In genomic region chr5:33204284-33204683, GRCm38 (mm10) we compare ENCODE assay signal across 10 mouse cellular contexts. TPM values are rescaled to one million over a fixed set of nuclear protein-coding genes. Genes with fewer than 3 reads are reported as not detected.
DNase-seq lines count a peak whose midpoint lies in the region; ATAC-seq and TF ChIP-seq lines count a peak whose summit lies in the region.
"Had no signal": no experiment of that assay in that cellular context is flagged by ENCODE, and none has a peak within 500 bp of the region (broad histone marks: within the 10 kb centered on the region; RNA-seq: fewer than 3 reads in every experiment).

No protein-coding gene starts in this region.

- TF ChIP-seq CTCF in MEL (IDR thresholded peaks at IDR 0.05 in 2 of 3, conservative IDR thresholded peaks at IDR 0.05 in 1 of 3; ENCODE audit: control insufficient read depth in 1 of 3, insufficient read depth in 1 of 3, low read depth in 2 of 3, low read length in 3 of 3, poor library complexity in 1 of 3, severe bottlenecking in 1 of 3) = 0 out of 6 replicates have a peak, but pooled peaks of 1 of the 3 experiments have one; percentile 1

- DNase-seq in heart, adult 11 months = peak; percentile 61
- DNase-seq in heart, adult 18-20 months = no peak
- no peak for DNase-seq in kidney, adult 18-20 months
- DNase-seq in MEL (ENCODE audit: low read depth, low spot score) = no peak
- no peak for DNase-seq in right cerebral cortex, postnatal 25 days

- H3K4me3 ChIP-seq in kidney, embryonic 16.5 days (ENCODE audit: low read length) = no peak overlapping the region
- H3K4me3 ChIP-seq in MEL (ENCODE audit: control insufficient read depth in 1 of 2, insufficient read depth in 1 of 2, low read depth in 2 of 2, low read length in 2 of 2) = peak overlapping the region; percentile 55 to 61
- no peak overlapping the region for H3K4me3 ChIP-seq in liver, embryonic 15.5 days (replicated peaks)
- H3K4me3 ChIP-seq: stomach, embryonic 15.5 days had no signal

- ATAC-seq in kidney, embryonic 16.5 days (ENCODE audit: low FRiP score, low TSS enrichment) = no peak
- no peak for ATAC-seq in liver, embryonic 15.5 days (ENCODE audit: insufficient read depth)
- ATAC-seq in erythroid progenitor cell, adult 5-6 weeks (replicated peaks; ENCODE audit: low FRiP score, poor library complexity, severe bottlenecking) = no peak

- 36% methylated on average over 7 of the region's 7 CpGs for WGBS in kidney, embryonic 16.5 days
- WGBS in liver, embryonic 15.5 days (ENCODE audit: insufficient replicate concordance) = 61% methylated on average over 7 of the region's 7 CpGs

- H3K36me3 ChIP-seq in kidney, embryonic 16.5 days (ENCODE audit: insufficient read depth, low read length) = no peaks in the 10 kb centered on the region
- peaks cover 0 to 28% of the 10 kb centered on the region in 2 experiments; a peak in 2 of 4 replicates for H3K36me3 ChIP-seq in MEL (ENCODE audit: control insufficient read depth in 1 of 2, insufficient read depth in 2 of 2, low read length in 2 of 2)
- no peaks in the 10 kb centered on the region for H3K36me3 ChIP-seq in liver, embryonic 15.5 days (replicated peaks)
- H3K36me3 ChIP-seq: stomach, embryonic 15.5 days had no signal

- H3K79me2 ChIP-seq in MEL (ENCODE audit: control insufficient read depth, insufficient read depth, low read length, poor library complexity) = no peaks in the 10 kb centered on the region

- H3K9me3 ChIP-seq in kidney, embryonic 16.5 days (ENCODE audit: low read length) = no peaks in the 10 kb centered on the region
- H3K9me3 ChIP-seq in MEL (replicated peaks; ENCODE audit: insufficient read depth, low read length) = no peaks in the 10 kb centered on the region
- H3K9me3 ChIP-seq in liver, embryonic 15.5 days (replicated peaks) = no peaks in the 10 kb centered on the region
- H3K9me3 ChIP-seq: stomach, embryonic 15.5 days had no signal

- peak overlapping the region; percentile 49; the same call in 1 of the 2 replicates for H3K9ac ChIP-seq in kidney, embryonic 16.5 days (replicated peaks; ENCODE audit: low read length)
- peak overlapping the region; percentile 65 for H3K9ac ChIP-seq in MEL (ENCODE audit: control insufficient read depth, low read depth, low read length, poor library complexity, severe bottlenecking)
- H3K9ac ChIP-seq in liver, embryonic 15.5 days = no peak overlapping the region
- H3K9ac ChIP-seq: stomach, embryonic 15.5 days had no signal

- H3K4me2 ChIP-seq in kidney, embryonic 16.5 days (replicated peaks; ENCODE audit: low read depth, low read length) = peak overlapping the region; percentile 55; the same call in 1 of the 2 replicates
- H3K4me2 ChIP-seq in liver, embryonic 15.5 days = peak overlapping the region; percentile 61

- H3K27ac ChIP-seq in kidney, embryonic 16.5 days (ENCODE audit: low read length) = no peak overlapping the region
- peak overlapping the region; percentile 60; the same call in 1 of the 2 replicates for H3K27ac ChIP-seq in MEL (ENCODE audit: control insufficient read depth, low read depth, low read length)
- no peak overlapping the region for H3K27ac ChIP-seq in liver, embryonic 15.5 days (replicated peaks)
- H3K27ac ChIP-seq: stomach, embryonic 15.5 days had no signal

- peaks cover 9% of the 10 kb centered on the region for H3K4me1 ChIP-seq in kidney, embryonic 16.5 days (ENCODE audit: insufficient read depth, low read length)
- peaks cover 24 to 61% of the 10 kb centered on the region in 2 experiments for H3K4me1 ChIP-seq in MEL (ENCODE audit: control insufficient read depth in 1 of 2, insufficient read depth in 2 of 2, low read length in 2 of 2)
- peaks cover 42% of the 10 kb centered on the region for H3K4me1 ChIP-seq in liver, embryonic 15.5 days (replicated peaks)

- no peak for TF ChIP-seq RAD21 in MEL (IDR thresholded peaks at IDR 0.05; ENCODE audit: low read depth, low read length)

- TF ChIP-seq EP300 in MEL (IDR thresholded peaks at IDR 0.05; ENCODE audit: low read depth in 1 of 2, low read length in 2 of 2) = no peak

- no peak for TF ChIP-seq POLR2A in MEL (IDR thresholded peaks at IDR 0.05; ENCODE audit: control insufficient read depth in 1 of 2, insufficient read depth in 1 of 2, low read depth in 1 of 2, low read length in 2 of 2, poor library complexity in 1 of 2)

- no peaks in the 10 kb centered on the region for H3K27me3 ChIP-seq in kidney, embryonic 16.5 days (ENCODE audit: insufficient read depth, low read length)
- H3K27me3 ChIP-seq in MEL (ENCODE audit: control insufficient read depth in 1 of 2, insufficient read depth in 2 of 2, low read length in 2 of 2) = no peaks in the 10 kb centered on the region
- H3K27me3 ChIP-seq in liver, embryonic 15.5 days = no peaks in the 10 kb centered on the region
- H3K27me3 ChIP-seq: stomach, embryonic 15.5 days had no signal

TF ChIP-seq in MEL, 35 proteins besides CTCF, POLR2A, EP300 and RAD21:
- TF ChIP-seq MXI1 (IDR thresholded peaks at IDR 0.05; ENCODE audit: low read depth, low read length) (no peak), NELFE (IDR thresholded peaks at IDR 0.05; ENCODE audit: low read depth, low read length) (no peak), GABPA (IDR thresholded peaks at IDR 0.05; ENCODE audit: low read depth, low read length) (no peak), E2F4 (IDR thresholded peaks at IDR 0.05; ENCODE audit: borderline replicate concordance, low read depth, low read length) (no peak), ZNF384 (IDR thresholded peaks at IDR 0.05; ENCODE audit: low read depth, low read length) (no peak), HCFC1 (IDR thresholded peaks at IDR 0.05; ENCODE audit: low read depth, low read length) (no peak), JUND (IDR thresholded peaks at IDR 0.05; ENCODE audit: low read depth, low read length) (no peak), MAFK (IDR thresholded peaks at IDR 0.05; ENCODE audit: borderline replicate concordance, low read depth, low read length) (no peak), GATA1 (IDR thresholded peaks at IDR 0.05; ENCODE audit: low read depth, low read length) (no peak), TAL1 (IDR thresholded peaks at IDR 0.05; ENCODE audit: low read length) (no peak), RCOR1 (IDR thresholded peaks at IDR 0.05; ENCODE audit: low read depth, low read length) (no peak), POLR2AphosphoS5 (IDR thresholded peaks at IDR 0.05; ENCODE audit: borderline replicate concordance, low read depth, low read length) (no peak)

RNA-seq across cellular contexts. Expression of gene Spon2, which starts 14.0 kb away (rescaled TPM):
- 1 to 10 TPM; 4.3 to 5.6 TPM for total RNA-seq in heart, adult 18-20 months (2021)
- 7.9 and 10.9 TPM in 2 replicates for polyA plus RNA-seq in kidney, embryonic 16.5 days (2015; fragmentation: Nextera tagmentation; extraction: Ambion mirVana)
- total RNA-seq in MEL (2012; rRNA removed) = 1.7 and 3.1 TPM in 2 replicates
- 1 to 10 TPM in 1 of 2 experiments, not detected in 1; 2.6 TPM for polyA plus RNA-seq in MEL (2012; ENCODE audit: insufficient read depth in 1 of 2, insufficient read length in 2 of 2, low read depth in 1 of 2, low replicate concordance in 2 of 2, missing spikeins in 1 of 2)
- 19.5 and 22.9 TPM in 2 replicates for polyA plus RNA-seq in liver, embryonic 15.5 days (2015; fragmentation: Nextera tagmentation; extraction: Ambion mirVana)
- total RNA-seq in erythroid progenitor cell, adult 5-6 weeks (2015; ENCODE audit: low replicate concordance) = 1.1 TPM in 1 of 2 replicates, not detected in the other
- 1.0 TPM in 1 of 2 replicates, not detected in the other for total RNA-seq in erythroid progenitor cell, adult 5-6 weeks (2017; ENCODE audit: low replicate concordance)
- total RNA-seq: neutrophil, adult 5-6 weeks had no signal

Comparison
In these comparisons a context has a peak if more than half of its experiments do, and no peak if none do; other contexts are left out.
1. H3K4me3 ChIP-seq: peak in MEL (2 of 2); none in kidney, embryonic 16.5 days (single experiment) and liver, embryonic 15.5 days (single experiment).